Mouse (Mus musculus): ENCODE measurements around the gene Ctsr.

DNA sequence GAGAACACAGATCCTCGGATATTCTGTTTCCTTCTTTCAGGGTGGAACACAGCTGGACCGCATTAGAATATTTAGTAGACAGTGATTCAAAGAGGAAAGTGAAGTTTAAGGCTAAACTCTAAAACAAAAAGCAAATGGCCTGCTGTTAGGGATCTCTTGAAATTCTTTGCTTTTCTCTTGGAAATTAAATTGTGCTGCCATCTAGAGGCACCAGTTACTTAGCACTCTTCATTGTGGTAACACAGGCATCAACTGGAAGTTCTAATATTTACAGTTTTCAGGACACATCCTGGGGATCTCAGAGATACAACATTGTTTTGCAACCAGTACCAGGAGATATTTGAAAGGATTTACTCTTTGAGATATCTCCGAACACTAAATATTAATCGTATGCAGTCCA, 566 bp upstream of the Ctsr start:
- no peak for TF ChIP-seq POLR2A (IDR thresholded peaks at IDR 0.05; ENCODE audit: insufficient read depth, low read depth, low read length)
- TF ChIP-seq CTCF (IDR thresholded peaks at IDR 0.05; ENCODE audit: insufficient read depth, low read depth, low read length), result no peak

Data from olfactory bulb, adult 2 months (tissue).